Mouse (Mus musculus) thymus, adult 2 months (tissue): ENCODE data around the gene Ly6g6d.

Experiments used
- CTCF ChIP-seq: fragments of 200-500 bp; IDR thresholded peaks from 2 replicates; pipeline ENCODE4 v1.5.1; 2012; ENCODE audit warnings: mild to moderate bottlenecking, control low read depth, low read length, moderate library complexity, borderline replicate concordance; ENCODE audit not compliant: control insufficient read depth, poor library complexity, insufficient read depth; ENCODE audit errors: extremely low read depth
- POLR2A ChIP-seq: fragments of 200-500 bp; IDR thresholded peaks from 2 replicates; pipeline ENCODE4 v1.6.1; 2012; ENCODE audit warnings: mild to moderate bottlenecking, low read length, control low read depth, moderate library complexity; ENCODE audit not compliant: control insufficient read depth, poor library complexity, insufficient read depth; ENCODE audit errors: extremely low read depth

DNA sequence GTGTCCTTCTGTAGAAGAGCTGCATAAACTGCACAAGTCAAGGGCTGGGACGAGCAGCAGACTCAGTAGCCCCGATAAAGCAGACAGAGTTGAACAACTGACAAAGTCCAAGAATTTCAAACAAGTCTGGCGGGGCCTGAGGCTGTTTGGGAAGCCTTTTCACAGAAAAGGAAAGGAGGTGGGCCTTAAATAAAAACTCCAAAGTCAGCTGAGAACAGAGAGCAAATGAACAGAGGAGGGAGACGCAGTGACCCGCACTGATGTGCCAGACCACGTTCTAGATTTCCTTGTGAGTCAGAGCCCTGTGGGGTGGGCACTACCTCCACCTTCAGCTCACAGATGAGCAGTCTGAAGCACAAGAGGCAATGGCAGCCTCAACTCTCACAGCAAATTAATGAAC, 43.0 kb downstream of the Ly6g6d start:
- TF ChIP-seq POLR2A (no peak), CTCF (no peak)
